Mouse (Mus musculus): ENCODE results near the gene Pdzd2.

DNA sequence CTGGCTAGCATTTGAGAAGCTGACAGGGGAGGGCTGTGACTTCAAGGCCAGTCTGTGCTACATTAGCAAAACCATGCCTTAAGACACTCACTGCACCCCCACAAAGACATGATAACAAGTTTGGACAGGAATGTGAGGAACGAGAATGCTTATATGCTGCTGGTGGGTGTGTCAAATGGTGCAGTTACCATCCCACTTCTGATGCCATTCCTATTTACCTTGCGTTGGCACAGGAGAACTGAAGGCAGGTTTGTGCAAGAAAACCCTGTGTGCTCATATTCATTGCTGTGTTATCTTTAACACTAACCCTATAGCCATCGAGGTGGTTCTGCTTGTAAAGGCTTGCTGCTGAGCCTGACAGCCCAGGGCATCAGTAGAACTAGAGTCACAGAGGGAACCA is 166.1 kb downstream of the Pdzd2 start:
- no peak for TF ChIP-seq CTCF (IDR thresholded peaks at IDR 0.05; ENCODE audit: extremely low read depth, insufficient read length, insufficient replicate concordance, low read depth, low read length)
- no peak for TF ChIP-seq POLR2A (IDR thresholded peaks at IDR 0.05; ENCODE audit: low read depth, low read length)
